Mouse (Mus musculus) kidney, postnatal 0 days (tissue): ENCODE measurements around the gene Pla2g2d. TPM values are rescaled to one million over a fixed set of nuclear protein-coding genes. Genes with fewer than 3 reads are reported as not detected.

Experiments
- ATAC-seq: fragments of 200-750 bp; cut with Nextera tagmentation; replicated peaks from 2 replicates; pipeline ENCODE4 v1.8.0; 2017; ENCODE audit warnings: low read depth, moderate number of reproducible peaks, moderate TSS enrichment, moderate library complexity; ENCODE audit not compliant: low FRiP score
- DNase-seq: peaks from one replicate; pipeline ENCODE4 v3.0.0-alpha.2; 2016; ENCODE audit warnings: low spot score
- H3K27ac ChIP-seq: fragments of 300-500 bp; sonication (generic); 2 replicates; pipeline ENCODE4 v1.5.1; 2014; ENCODE audit warnings: mild to moderate bottlenecking
- H3K27me3 ChIP-seq: fragments of 300-500 bp; sonication (generic); 2 replicates; pipeline ENCODE4 v1.6.1; 2014; ENCODE audit warnings: low read length, mixed read lengths; ENCODE audit not compliant: insufficient read depth
- H3K36me3 ChIP-seq: fragments of 300-500 bp; sonication (generic); 2 replicates; pipeline ENCODE4 v1.6.1; 2014; ENCODE audit warnings: low read length, mixed read lengths; ENCODE audit not compliant: insufficient read depth
- H3K4me1 ChIP-seq: fragments of 300-500 bp; sonication (generic); replicated peaks from 2 replicates; pipeline ENCODE4 v1.6.1; 2014; ENCODE audit warnings: antibody characterized with exemption, low read length, mixed read lengths; ENCODE audit not compliant: insufficient read depth
- H3K4me2 ChIP-seq: fragments of 300-500 bp; sonication (generic); 2 replicates; pipeline ENCODE4 v1.6.1; 2014; ENCODE audit warnings: mild to moderate bottlenecking, low read length, moderate library complexity, mixed read lengths
- H3K4me3 ChIP-seq: fragments of 300-500 bp; sonication (generic); replicated peaks from 2 replicates; pipeline ENCODE4 v1.5.1; 2014; ENCODE audit warnings: low read depth, low read length
- H3K9ac ChIP-seq: fragments of 300-500 bp; sonication (generic); 2 replicates; pipeline ENCODE4 v1.6.1; 2014; ENCODE audit warnings: low read depth, low read length
- H3K9me3 ChIP-seq: fragments of 300-500 bp; sonication (generic); replicated peaks from 2 replicates; pipeline ENCODE4 v1.6.1; 2016; ENCODE audit warnings: low read length, inconsistent platforms, mixed read lengths
- CTCF ChIP-seq: IDR thresholded peaks from 2 replicates; pipeline ENCODE4 v1.5.1; 2016; ENCODE audit warnings: antibody characterized with exemption, low read depth, mild to moderate bottlenecking, moderate library complexity
- WGBS: fragments of 180-500 bp; shearing (Covaris S2); extraction: QIAGEN DNeasy Blood & Tissue Kit; methylation state at CpG from one replicate; pipeline ENCODE4 v1.1.7; 2014; 5-methylcytosine and 5-hydroxymethylcytosine counted together
- polyA plus RNA-seq: library from polyadenylated mRNA; unstranded; fragments of >200 nt; fragmentation: Nextera tagmentation; extraction: Ambion mirVana; gene quantifications from 2 replicates; pipeline ENCODE4 v1.2.1, GENCODE M21; 2015

Pla2g2d gene
- polyA plus RNA-seq, 1 experiment from 2014 or later, result 0.14 TPM

- Histone ChIP-seq H3K36me3 (no peaks in the 10 kb centered on the region), H3K27me3 (no peaks in the 10 kb centered on the region), H3K4me2 (no peak overlapping the region), H3K4me3 (no peak overlapping the region), H3K27ac (no peak overlapping the region), H3K9ac (no peak overlapping the region), H3K4me1 (no peaks in the 10 kb centered on the region), H3K9me3 (no peaks in the 10 kb centered on the region)
- no peak for TF ChIP-seq CTCF
- WGBS, result 73% methylated on average over 4 of the region's 4 CpGs
- ATAC-seq (no peak), DNase-seq (no peak)
Measured at GRCm38 (mm10) chr4:138788381-138788780, 12.8 kb downstream of the Pla2g2d start.

- Histone ChIP-seq H3K4me2 (no peak overlapping the region), H3K36me3 (no peaks in the 10 kb centered on the region), H3K27ac (no peak overlapping the region), H3K4me3 (no peak overlapping the region), H3K9ac (no peak overlapping the region), H3K9me3 (no peaks in the 10 kb centered on the region), H3K27me3 (no peaks in the 10 kb centered on the region), H3K4me1 (no peaks in the 10 kb centered on the region)
- no peak for DNase-seq
- no peak for ATAC-seq
- no peak for TF ChIP-seq CTCF
- 58% methylated on average over 6 of the region's 6 CpGs for WGBS
Measured at GRCm38 (mm10) chr4:138791452-138791851, 15.9 kb downstream of the Pla2g2d start.

- no peak overlapping the region for H3K4me2 ChIP-seq
- ATAC-seq (no peak), DNase-seq (peak; percentile 26)
- no peak overlapping the region for H3K27ac ChIP-seq
- H3K4me1 ChIP-seq, result no peaks in the 10 kb centered on the region
- no peaks in the 10 kb centered on the region for H3K9me3 ChIP-seq
- H3K36me3 ChIP-seq, result no peaks in the 10 kb centered on the region
- no peak overlapping the region for H3K9ac ChIP-seq
- TF ChIP-seq CTCF, result no peak
- WGBS, result 16% methylated on average over 9 of the region's 9 CpGs
- no peak overlapping the region for H3K4me3 ChIP-seq
- H3K27me3 ChIP-seq, result no peaks in the 10 kb centered on the region; the same call in 1 of the 2 replicates
Measured at GRCm38 (mm10) chr4:138792599-138792998, 17.1 kb downstream of the Pla2g2d start.

GRCm38 (mm10) chr4:138793276-138793675, 17.7 kb downstream of the Pla2g2d start:
- Histone ChIP-seq H3K27ac (no peak overlapping the region), H3K9me3 (no peaks in the 10 kb centered on the region), H3K4me1 (no peaks in the 10 kb centered on the region), H3K4me2 (no peak overlapping the region), H3K27me3 (no peaks in the 10 kb centered on the region; the same call in 1 of the 2 replicates), H3K36me3 (no peaks in the 10 kb centered on the region), H3K4me3 (no peak overlapping the region), H3K9ac (no peak overlapping the region)
- peak; percentile 78 for TF ChIP-seq CTCF
- peak; percentile 77 for DNase-seq
- WGBS, result 53% methylated on average over 2 of the region's 2 CpGs
- 0 out of 2 replicates have a peak, but pooled peaks have one; percentile 21 for ATAC-seq

- ATAC-seq (no peak), DNase-seq (no peak)
- H3K4me3 ChIP-seq, result no peak overlapping the region
- TF ChIP-seq CTCF, result no peak
- no peaks in the 10 kb centered on the region; the same call in 1 of the 2 replicates for H3K27me3 ChIP-seq
- H3K9ac ChIP-seq, result no peak overlapping the region
- H3K9me3 ChIP-seq, result no peaks in the 10 kb centered on the region
- H3K27ac ChIP-seq, result no peak overlapping the region
- 93% methylated on average over 6 of the region's 6 CpGs for WGBS
- no peak overlapping the region for H3K4me2 ChIP-seq
- no peaks in the 10 kb centered on the region for H3K36me3 ChIP-seq
- H3K4me1 ChIP-seq, result 0 out of 2 replicates have a peak, but pooled peaks cover under 1% of the 10 kb centered on the region
Measured at GRCm38 (mm10) chr4:138794344-138794743, 18.8 kb downstream of the Pla2g2d start.

GRCm38 (mm10) chr4:138796513-138797216, 21.1 kb downstream of the Pla2g2d start:
- H3K9me3 ChIP-seq, result no peaks in the 10 kb centered on the region
- H3K4me2 ChIP-seq, result no peak overlapping the region
- H3K9ac ChIP-seq, result no peak overlapping the region
- TF ChIP-seq CTCF, result no peak
- H3K4me3 ChIP-seq, result no peak overlapping the region
- 40% methylated on average over 6 of the region's 6 CpGs for WGBS
- H3K27me3 ChIP-seq, result no peaks in the 10 kb centered on the region; the same call in 1 of the 2 replicates
- ATAC-seq, result no peak
- no peaks in the 10 kb centered on the region for H3K36me3 ChIP-seq
- H3K27ac ChIP-seq, result no peak overlapping the region
- peaks cover 7% of the 10 kb centered on the region; the same call in 1 of the 2 replicates for H3K4me1 ChIP-seq
- DNase-seq, result no peak
